Mouse (Mus musculus) brain, embryonic 14.5 days (tissue): ENCODE measurements around the gene Immp2l.

Experiments
- CTCF ChIP-seq: fragments of 200-500 bp; IDR thresholded peaks from 2 replicates; pipeline ENCODE4 v1.5.1; 2012; ENCODE audit warnings: inconsistent platforms, mild to moderate bottlenecking, moderate library complexity, borderline replicate concordance; ENCODE audit not compliant: insufficient read depth, insufficient read length; ENCODE audit errors: extremely low read depth
- POLR2A ChIP-seq: fragments of 200-500 bp; IDR thresholded peaks from 2 replicates; pipeline ENCODE4 v1.6.1; 2012; ENCODE audit warnings: mild to moderate bottlenecking, inconsistent platforms, borderline replicate concordance; ENCODE audit not compliant: poor library complexity, insufficient read depth, insufficient read length, severe bottlenecking; ENCODE audit errors: extremely low read depth

- TF ChIP-seq CTCF = no peak
- TF ChIP-seq POLR2A = no peak
Measured at GRCm38 (mm10) chr12:40994846-40995245, 29.0 kb upstream of the Immp2l start.
